Comparison of ENCODE assay signal across 31 mouse cellular contexts in genomic region chr2:35736061-35736460, GRCm38 (mm10).
"Had no signal": no experiment of that assay in that cellular context is flagged by ENCODE, and none has a peak within 500 bp of the region (broad histone marks: within the 10 kb centered on the region; RNA-seq: fewer than 3 reads in every experiment).

No protein-coding gene starts in this region.

- H3K9me3 ChIP-seq: limb, embryonic 10.5 days; limb, embryonic 12.5 days; limb, embryonic 15.5 days; liver, embryonic 12.5 days; liver, embryonic 15.5 days; midbrain, embryonic 10.5 days; midbrain, embryonic 12.5 days; midbrain, embryonic 13.5 days; midbrain, embryonic 15.5 days had no signal

- H3K27ac ChIP-seq: limb, embryonic 10.5 days; limb, embryonic 12.5 days; limb, embryonic 13.5 days; limb, embryonic 15.5 days; liver, embryonic 12.5 days; liver, embryonic 13.5 days; liver, embryonic 14.5 days; liver, embryonic 15.5 days; lung, embryonic 15.5 days; macrophage; midbrain, embryonic 10.5 days; midbrain, embryonic 12.5 days; midbrain, embryonic 13.5 days; midbrain, embryonic 15.5 days; neural tube, embryonic 12.5 days had no signal

- H3K4me1 ChIP-seq: liver, embryonic 12.5 days; liver, embryonic 13.5 days; midbrain, embryonic 12.5 days had no signal

- ATAC-seq: liver, embryonic 12.5 days; liver, postnatal 0 days; lung, postnatal 0 days; midbrain, embryonic 13.5 days; midbrain, embryonic 15.5 days; midbrain, embryonic 16.5 days had no signal

- H3K4me3 ChIP-seq: limb, embryonic 10.5 days; limb, embryonic 12.5 days; limb, embryonic 13.5 days; limb, embryonic 15.5 days; liver, embryonic 12.5 days; liver, embryonic 13.5 days; liver, embryonic 15.5 days; lung, embryonic 15.5 days; megakaryocyte, embryonic 14.5 days; midbrain, embryonic 10.5 days; midbrain, embryonic 12.5 days; midbrain, embryonic 13.5 days; midbrain, embryonic 15.5 days; myocyte; neural tube, embryonic 12.5 days had no signal

- DNase-seq: left cerebral cortex, postnatal 4 days; liver; liver, embryonic 13.5 days; liver, postnatal 0 days; lung, adult 18-20 months; lung, embryonic 14.5 days; lung, postnatal 10 days; lung, postnatal 14 days; lung, postnatal 36 days; lung, postnatal 4 days; midbrain, embryonic 14.5 days had no signal

- H3K36me3 ChIP-seq: liver, embryonic 12.5 days; liver, embryonic 15.5 days; lung, embryonic 15.5 days had no signal

- H3K27me3 ChIP-seq: limb, embryonic 12.5 days; limb, embryonic 13.5 days; limb, embryonic 15.5 days; liver, embryonic 12.5 days; liver, embryonic 13.5 days; liver, embryonic 15.5 days; lung, embryonic 15.5 days; midbrain, embryonic 12.5 days; midbrain, embryonic 13.5 days; midbrain, embryonic 15.5 days; neural tube, embryonic 12.5 days had no signal

- H3K9ac ChIP-seq: limb, embryonic 12.5 days; limb, embryonic 13.5 days; limb, embryonic 15.5 days; liver, embryonic 12.5 days; liver, embryonic 13.5 days; liver, embryonic 14.5 days; liver, embryonic 15.5 days; liver, postnatal 0 days; lung, embryonic 14.5 days; lung, embryonic 15.5 days; midbrain, embryonic 12.5 days; midbrain, embryonic 13.5 days; midbrain, embryonic 15.5 days; neural tube, embryonic 12.5 days had no signal

- H3K4me2 ChIP-seq: limb, embryonic 12.5 days; limb, embryonic 13.5 days; limb, embryonic 15.5 days; liver, embryonic 11.5 days; liver, embryonic 12.5 days; liver, embryonic 13.5 days; liver, embryonic 15.5 days; lung, embryonic 14.5 days; lung, embryonic 15.5 days; midbrain, embryonic 11.5 days; midbrain, embryonic 12.5 days; midbrain, embryonic 13.5 days; midbrain, embryonic 15.5 days; neural tube, embryonic 12.5 days had no signal
